Mouse (Mus musculus) testis, adult 2 months (tissue): ENCODE measurements at regions not wholly inside any gene's neighbourhood (a gene's known extent, or its start where the extent isn't known, plus 50 kb on each side); places are given as distances from the start of the nearest gene placed in this dataset.

ENCODE experiments used
- CTCF ChIP-seq: fragments of 200-500 bp; IDR thresholded peaks from 2 replicates; pipeline ENCODE4 v1.5.1; 2012; ENCODE audit warnings: low read depth, mild to moderate bottlenecking, inconsistent platforms, low read length, moderate library complexity; ENCODE audit not compliant: control insufficient read depth, insufficient read depth, insufficient replicate concordance
- POLR2A ChIP-seq: fragments of 200-500 bp; IDR thresholded peaks from 2 replicates; pipeline ENCODE4 v1.6.1; 2012; ENCODE audit warnings: low read depth, mild to moderate bottlenecking, inconsistent platforms, low read length, moderate library complexity; ENCODE audit not compliant: control insufficient read depth

DNA sequence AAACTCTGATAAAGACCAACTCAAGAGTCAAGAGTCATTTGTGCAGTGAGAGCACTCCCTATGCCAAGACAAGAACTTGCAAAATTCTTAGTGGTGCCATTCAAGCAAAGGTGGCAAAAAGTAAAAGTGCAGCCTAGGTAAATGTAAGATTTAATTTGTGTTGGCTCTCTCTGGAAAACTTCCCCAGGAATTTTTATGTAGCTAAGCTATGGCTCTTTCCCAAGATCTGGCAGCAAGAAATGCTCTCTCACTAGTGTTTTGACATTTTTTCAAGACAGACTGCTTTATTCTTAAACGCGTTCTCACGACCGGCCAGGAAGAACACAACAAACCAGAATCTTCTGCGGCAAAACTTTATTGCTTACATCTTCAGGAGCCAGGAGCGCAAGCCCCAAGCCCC lies 461.6 kb upstream of the Gje1 start:
- TF ChIP-seq CTCF (no peak), POLR2A (no peak)
